Mouse (Mus musculus) 416B (cell line): ENCODE measurements around the gene Siva1.

Source experiments
- DNase-seq: peaks from one replicate; pipeline ENCODE4 v3.0.0; 2011; ENCODE audit warnings: low read depth

The Siva1 gene

GRCm38 (mm10) chr12:112623742-112624141 lies 20.7 kb upstream of the Siva1 start:
- peak; percentile 76 for DNase-seq

GRCm38 (mm10) chr12:112625700-112626099 lies 18.8 kb upstream of the Siva1 start:
- no peak for DNase-seq

- DNase-seq, result peak; percentile 16
These were observed 18.0 kb upstream of the Siva1 start for GRCm38 (mm10) chr12:112626455-112626854.

- peak; percentile 89 for DNase-seq
These were observed 17.2 kb upstream of the Siva1 start for GRCm38 (mm10) chr12:112627097-112627881.

GRCm38 (mm10) chr12:112628197-112628596 lies 16.3 kb upstream of the Siva1 start:
- peak; percentile 90 for DNase-seq

- DNase-seq, result peak; percentile 99
These were observed 15.4 kb upstream of the Siva1 start for GRCm38 (mm10) chr12:112628928-112629721.

- peak; percentile 57 for DNase-seq
These were observed 14.4 kb upstream of the Siva1 start for GRCm38 (mm10) chr12:112630029-112630428.

GRCm38 (mm10) chr12:112630796-112631195 lies 13.7 kb upstream of the Siva1 start:
- no peak for DNase-seq

GRCm38 (mm10) chr12:112631472-112631871 lies 13.0 kb upstream of the Siva1 start:
- DNase-seq, result peak; percentile 25

GRCm38 (mm10) chr12:112632084-112632777 lies 12.2 kb upstream of the Siva1 start:
- DNase-seq, result no peak

GRCm38 (mm10) chr12:112632907-112633306 lies 11.6 kb upstream of the Siva1 start:
- DNase-seq, result no peak

GRCm38 (mm10) chr12:112633686-112634085 lies 10.8 kb upstream of the Siva1 start:
- DNase-seq, result peak; percentile 56

- no peak for DNase-seq
These were observed 5.0 kb upstream of the Siva1 start for GRCm38 (mm10) chr12:112639526-112639925.

- peak; percentile 79 for DNase-seq
These were observed 1.4 kb upstream of the Siva1 start for GRCm38 (mm10) chr12:112643126-112643525.

GRCm38 (mm10) chr12:112644855-112645506 lies 502 bp downstream of the Siva1 start:
- no peak for DNase-seq

- no peak for DNase-seq
These were observed 1.7 kb downstream of the Siva1 start for GRCm38 (mm10) chr12:112646139-112646538.

- DNase-seq, result peak; percentile 49
These were observed 3.6 kb downstream of the Siva1 start for GRCm38 (mm10) chr12:112648081-112648480.

- no peak for DNase-seq
These were observed 7.4 kb downstream of the Siva1 start for GRCm38 (mm10) chr12:112651778-112652439.

GRCm38 (mm10) chr12:112653157-112653824 lies 8.8 kb downstream of the Siva1 start:
- peak; percentile 87 for DNase-seq

- no peak for DNase-seq
These were observed 9.6 kb downstream of the Siva1 start for GRCm38 (mm10) chr12:112654076-112654475.

- peak; percentile 34 for DNase-seq
These were observed 14.1 kb downstream of the Siva1 start for GRCm38 (mm10) chr12:112658619-112659018.
